Mouse (Mus musculus) embryonic facial prominence, embryonic 14.5 days (tissue): ENCODE data around the gene 1700029I15Rik. TPM values are rescaled to one million over a fixed set of nuclear protein-coding genes. Genes with fewer than 3 reads are reported as not detected.

Experiments used
- ATAC-seq: fragments of 200-750 bp; cut with Nextera tagmentation; 2 replicates; pipeline ENCODE4 v1.8.0; 2017; ENCODE audit warnings: low read depth, moderate number of reproducible peaks, moderate TSS enrichment
- DNase-seq: peaks from one replicate; pipeline ENCODE4 v3.0.0-alpha.2; 2015; ENCODE audit warnings: low spot score
- H3K27ac ChIP-seq: fragments of 300-500 bp; sonication (generic); replicated peaks from 2 replicates; pipeline ENCODE4 v1.5.1; 2014; ENCODE audit warnings: low read depth, mild to moderate bottlenecking, low read length, moderate library complexity
- H3K27me3 ChIP-seq: fragments of 300-500 bp; sonication (generic); replicated peaks from 2 replicates; pipeline ENCODE4 v1.6.1; 2014; ENCODE audit warnings: low read length; ENCODE audit not compliant: control insufficient read depth, insufficient read depth
- H3K36me3 ChIP-seq: fragments of 300-500 bp; sonication (generic); 2 replicates; pipeline ENCODE4 v1.6.1; 2014; ENCODE audit warnings: low read length, mixed read lengths; ENCODE audit not compliant: control insufficient read depth, insufficient read depth
- H3K4me1 ChIP-seq: fragments of 300-500 bp; sonication (generic); 2 replicates; pipeline ENCODE4 v1.6.1; 2014; ENCODE audit warnings: antibody characterized with exemption, low read length; ENCODE audit not compliant: control insufficient read depth, insufficient read depth
- H3K4me2 ChIP-seq: fragments of 300-500 bp; sonication (generic); 2 replicates; pipeline ENCODE4 v1.6.1; 2014; ENCODE audit warnings: low read depth, mild to moderate bottlenecking, low read length, moderate library complexity, mixed read lengths
- H3K4me3 ChIP-seq: fragments of 300-500 bp; sonication (generic); 2 replicates; pipeline ENCODE4 v1.5.1; 2014; ENCODE audit warnings: low read depth, mild to moderate bottlenecking, low read length
- H3K9ac ChIP-seq: fragments of 300-500 bp; sonication (generic); 2 replicates; pipeline ENCODE4 v1.6.1; 2014; ENCODE audit warnings: low read depth, mild to moderate bottlenecking, low read length, moderate library complexity, mixed read lengths
- H3K9me3 ChIP-seq: fragments of 300-500 bp; sonication (generic); 2 replicates; pipeline ENCODE4 v1.6.1; 2016; ENCODE audit warnings: low read length; ENCODE audit not compliant: control insufficient read depth
- WGBS: fragments of 180-500 bp; shearing (Covaris S2); extraction: QIAGEN DNeasy Blood & Tissue Kit; methylation state at CpG from one replicate; pipeline ENCODE4 v1.1.7; 2014; 5-methylcytosine and 5-hydroxymethylcytosine counted together
- polyA plus RNA-seq: library from polyadenylated mRNA; unstranded; fragments of >200 nt; fragmentation: Nextera tagmentation; extraction: Ambion mirVana; gene quantifications from 2 replicates; pipeline ENCODE4 v1.2.1, GENCODE M21; 2014

Gene 1700029I15Rik
- polyA plus RNA-seq, 1 experiment from 2014 or later, result 2.7 TPM

DNA sequence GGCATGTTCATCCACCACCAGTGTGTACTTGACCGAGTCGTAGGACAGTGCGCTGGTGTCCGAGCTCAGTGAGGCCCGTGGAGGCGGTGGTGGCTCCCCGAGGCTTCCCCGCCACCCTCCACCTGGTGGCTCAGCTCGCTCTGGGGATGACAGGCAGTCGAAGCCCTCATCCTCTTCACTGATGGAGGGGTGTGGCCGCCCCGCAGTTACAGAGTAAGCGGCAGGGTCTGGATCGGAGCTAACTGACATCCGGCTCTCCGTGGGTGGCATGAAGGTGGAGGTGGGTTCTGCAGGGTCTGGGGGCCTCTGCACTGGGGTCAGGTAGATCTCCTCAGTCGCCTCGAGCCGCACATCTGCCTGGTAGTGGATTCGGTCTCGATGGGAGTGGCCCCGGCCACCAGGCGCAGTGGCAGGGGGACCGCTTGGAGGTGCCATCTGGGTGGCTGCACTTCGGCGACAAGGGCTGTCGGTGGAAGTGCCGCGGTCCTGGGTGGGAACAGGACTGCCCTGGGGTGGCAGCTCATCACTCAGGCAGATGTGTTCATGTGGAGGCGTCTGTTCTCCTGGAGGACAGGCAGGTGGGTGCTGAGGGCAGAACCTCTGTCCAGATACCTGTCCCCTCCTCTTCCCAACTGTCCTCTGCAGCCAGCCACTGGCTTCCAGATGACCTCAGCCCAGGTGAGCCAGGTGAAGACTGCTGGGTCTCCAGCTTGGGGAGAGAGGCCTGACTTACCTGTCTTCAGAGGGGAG, 4.7 kb downstream of the 1700029I15Rik start:
- no peak overlapping the region for H3K27ac ChIP-seq
- peaks cover 53% of the 10 kb centered on the region for H3K36me3 ChIP-seq
- no peaks in the 10 kb centered on the region for H3K27me3 ChIP-seq
- ATAC-seq (no peak), DNase-seq (no peak)
- no peak overlapping the region for H3K4me3 ChIP-seq
- H3K4me1 ChIP-seq, result peaks cover 13% of the 10 kb centered on the region; the same call in 1 of the 2 replicates
- H3K4me2 ChIP-seq, result no peak overlapping the region
- no peak overlapping the region for H3K9ac ChIP-seq
- 92% methylated on average over 27 of the region's 30 CpGs for WGBS
- H3K9me3 ChIP-seq, result no peaks in the 10 kb centered on the region

DNA sequence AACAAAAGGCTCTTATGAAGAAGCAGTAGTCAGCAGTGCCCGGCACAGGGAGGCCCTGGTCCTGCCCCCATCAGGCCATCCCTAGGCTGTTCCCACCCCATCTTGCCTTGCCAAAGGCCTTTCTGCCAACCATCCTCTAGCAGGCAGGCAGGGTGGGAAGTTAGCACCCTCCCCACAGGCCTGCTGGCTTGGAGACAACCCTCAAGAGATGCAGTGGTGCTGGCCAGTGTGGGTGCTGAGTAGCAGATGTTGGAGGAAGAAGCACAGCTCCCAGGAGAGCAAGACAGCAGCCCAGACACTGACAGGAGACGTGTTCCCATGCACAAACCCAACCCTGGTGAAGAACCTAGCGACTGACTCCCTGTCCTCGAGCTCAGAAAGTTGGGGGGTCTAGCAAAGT, 5.3 kb downstream of the 1700029I15Rik start:
- no peaks in the 10 kb centered on the region for H3K9me3 ChIP-seq
- H3K27ac ChIP-seq, result no peak overlapping the region
- 71% methylated on average over 4 of the region's 4 CpGs for WGBS
- H3K4me1 ChIP-seq, result peaks cover 20% of the 10 kb centered on the region; the same call in 1 of the 2 replicates
- no peak overlapping the region for H3K4me3 ChIP-seq
- no peak for ATAC-seq
- no peak for DNase-seq
- 0 out of 2 replicates have a peak overlapping the region, but pooled peaks have one; percentile 86 for H3K4me2 ChIP-seq
- no peaks in the 10 kb centered on the region for H3K27me3 ChIP-seq
- peaks cover 47% of the 10 kb centered on the region for H3K36me3 ChIP-seq
- H3K9ac ChIP-seq, result no peak overlapping the region; the same call in 1 of the 2 replicates

DNA sequence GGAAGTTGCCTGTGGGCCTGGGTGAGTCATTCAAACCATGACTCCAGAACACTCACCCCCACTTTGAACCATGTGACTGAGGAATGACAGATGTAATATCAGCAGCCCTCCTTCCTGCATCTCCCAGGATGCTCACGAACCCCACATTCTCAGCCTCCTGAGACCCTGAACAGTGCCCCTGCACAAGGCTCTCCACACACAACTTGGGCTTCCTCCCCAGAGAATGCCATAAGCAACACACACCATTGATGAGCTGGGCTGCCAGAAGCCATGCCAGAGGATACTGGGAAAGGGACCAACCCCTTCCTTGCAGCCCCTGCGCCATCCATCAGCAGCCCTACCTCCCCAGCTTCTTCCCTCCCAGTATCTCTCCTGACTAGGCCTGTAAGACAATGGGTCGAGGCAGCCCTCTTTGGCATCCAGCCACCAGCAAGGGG, 5.8 kb downstream of the 1700029I15Rik start:
- H3K4me2 ChIP-seq, result peak overlapping the region; percentile 86
- ATAC-seq, result no peak
- H3K4me1 ChIP-seq, result peaks cover 20% of the 10 kb centered on the region; the same call in 1 of the 2 replicates
- peaks cover 42% of the 10 kb centered on the region for H3K36me3 ChIP-seq
- no peak for DNase-seq
- H3K27ac ChIP-seq, result no peak overlapping the region
- no peaks in the 10 kb centered on the region for H3K27me3 ChIP-seq
- peak overlapping the region; percentile 76 for H3K9ac ChIP-seq
- no peaks in the 10 kb centered on the region for H3K9me3 ChIP-seq
- WGBS, result 57% methylated on average over 3 of the region's 3 CpGs
- H3K4me3 ChIP-seq, result peak overlapping the region; percentile 73

DNA sequence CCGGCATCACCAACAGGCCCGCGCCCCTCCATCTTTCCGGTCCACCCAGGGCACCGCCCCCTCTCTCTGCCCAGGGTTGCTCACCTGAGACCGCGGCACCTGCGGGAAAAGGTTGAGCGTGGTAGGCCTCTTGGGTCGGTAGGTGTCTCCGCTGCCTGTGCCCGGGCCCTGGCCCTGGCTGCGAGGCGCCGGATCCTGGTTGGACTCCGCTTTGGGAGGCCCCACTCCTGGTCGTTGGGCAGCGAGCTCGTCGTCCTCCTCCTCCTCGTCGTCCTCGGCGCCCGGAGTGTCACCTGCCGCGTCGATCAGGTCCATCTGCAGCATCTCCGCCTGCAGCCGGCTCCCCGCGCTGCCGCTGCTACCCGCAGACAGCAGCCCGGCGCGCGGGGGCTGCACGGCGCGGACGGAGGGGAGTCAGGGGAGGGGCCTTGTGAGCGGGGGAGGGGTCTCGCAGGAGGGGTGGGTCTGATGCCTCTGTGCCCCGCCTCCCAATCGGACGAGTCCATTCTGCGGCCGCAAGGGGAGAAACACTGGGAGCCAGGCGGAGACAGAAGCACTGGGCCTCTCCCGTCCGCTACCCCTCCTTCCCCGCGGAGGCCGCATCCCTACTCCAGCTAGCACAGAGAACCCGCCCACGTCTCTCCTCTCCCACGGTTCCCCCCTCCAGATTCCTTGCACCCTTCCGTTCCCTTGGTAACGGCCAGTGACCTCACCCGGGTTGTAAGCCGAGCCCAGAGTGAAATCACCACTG, 6.7 kb downstream of the 1700029I15Rik start:
- H3K27me3 ChIP-seq, result no peaks in the 10 kb centered on the region
- peak overlapping the region; percentile 76 for H3K9ac ChIP-seq
- H3K36me3 ChIP-seq, result peaks cover 33% of the 10 kb centered on the region
- peaks cover 20% of the 10 kb centered on the region; the same call in 1 of the 2 replicates for H3K4me1 ChIP-seq
- WGBS, result under 1% methylated on average over 37 of the region's 62 CpGs
- peak overlapping the region; percentile 73 for H3K4me3 ChIP-seq
- DNase-seq (peak; percentile 97), ATAC-seq (peak; percentile 93)
- H3K27ac ChIP-seq, result peak overlapping the region; percentile 83
- no peaks in the 10 kb centered on the region for H3K9me3 ChIP-seq
- H3K4me2 ChIP-seq, result peak overlapping the region; percentile 86

DNA sequence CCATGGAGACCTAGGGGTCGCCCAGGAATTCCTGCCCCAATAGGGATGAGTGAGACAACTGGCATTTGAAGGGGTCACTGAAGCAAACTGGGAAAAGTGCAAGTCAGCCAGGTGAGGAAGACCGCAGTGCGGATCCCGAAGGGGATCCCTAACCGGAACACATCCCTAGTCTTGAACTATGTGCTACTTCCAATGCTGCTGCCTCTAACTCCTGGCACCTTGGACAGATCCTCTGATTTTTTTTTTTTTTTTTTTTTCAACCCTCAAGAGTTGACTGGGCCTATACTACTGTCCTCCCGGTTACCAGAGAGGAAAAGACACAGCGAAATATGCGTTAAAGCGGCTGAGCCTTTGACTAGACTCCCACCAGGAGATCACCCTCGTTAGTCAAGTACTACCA, 7.3 kb downstream of the 1700029I15Rik start:
- 4% methylated on average over 10 of the region's 10 CpGs for WGBS
- H3K4me1 ChIP-seq, result peaks cover 20% of the 10 kb centered on the region; the same call in 1 of the 2 replicates
- H3K4me3 ChIP-seq, result peak overlapping the region; percentile 73
- H3K27ac ChIP-seq, result peak overlapping the region; percentile 83; the same call in 1 of the 2 replicates
- H3K9me3 ChIP-seq, result no peaks in the 10 kb centered on the region
- DNase-seq (no peak), ATAC-seq (no peak; the same call in 1 of the 2 replicates)
- peak overlapping the region; percentile 76 for H3K9ac ChIP-seq
- no peaks in the 10 kb centered on the region for H3K27me3 ChIP-seq
- H3K36me3 ChIP-seq, result peaks cover 28% of the 10 kb centered on the region
- peak overlapping the region; percentile 86 for H3K4me2 ChIP-seq

DNA sequence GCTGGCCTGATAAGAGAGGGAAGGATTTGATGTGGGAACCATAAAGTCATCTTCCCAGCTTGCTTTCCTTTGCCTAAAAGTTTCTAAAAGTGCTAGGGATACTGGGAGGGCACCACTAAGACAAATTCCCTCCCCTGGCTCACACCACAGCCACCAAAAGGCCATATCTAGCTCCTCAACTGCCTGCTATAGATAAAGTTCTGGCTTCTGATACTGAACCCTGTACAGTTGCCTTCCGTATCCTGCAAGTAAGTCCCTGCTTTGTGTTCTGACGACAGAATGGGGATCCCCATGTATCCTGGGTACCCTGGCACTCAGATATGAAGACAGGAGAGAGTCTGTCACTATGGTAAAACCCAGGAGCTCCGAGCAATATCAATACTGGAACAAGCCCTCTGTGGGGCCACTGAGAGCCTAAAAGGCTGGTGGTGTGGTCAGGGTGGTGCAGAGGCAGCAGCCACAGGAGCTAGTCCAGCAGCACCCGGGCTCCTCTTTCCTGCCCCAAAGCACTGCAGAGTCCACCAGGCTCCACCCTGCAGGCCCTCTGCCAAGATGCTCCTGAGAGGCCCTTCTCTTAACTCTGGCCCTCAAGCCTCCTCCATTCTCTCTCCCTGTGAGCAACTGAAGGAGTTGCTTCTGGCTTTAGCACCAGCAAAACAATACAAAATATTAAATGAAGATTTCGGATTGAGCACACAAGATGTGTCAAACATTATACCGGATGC, 8.0 kb downstream of the 1700029I15Rik start:
- peaks cover 20% of the 10 kb centered on the region; the same call in 1 of the 2 replicates for H3K4me1 ChIP-seq
- H3K4me3 ChIP-seq, result no peak overlapping the region
- no peaks in the 10 kb centered on the region for H3K9me3 ChIP-seq
- no peak overlapping the region for H3K4me2 ChIP-seq
- DNase-seq (no peak), ATAC-seq (no peak)
- H3K36me3 ChIP-seq, result peaks cover 20% of the 10 kb centered on the region
- H3K27me3 ChIP-seq, result no peaks in the 10 kb centered on the region
- no peak overlapping the region for H3K9ac ChIP-seq
- no peak overlapping the region; the same call in 1 of the 2 replicates for H3K27ac ChIP-seq
- 84% methylated on average over 6 of the region's 6 CpGs for WGBS

DNA sequence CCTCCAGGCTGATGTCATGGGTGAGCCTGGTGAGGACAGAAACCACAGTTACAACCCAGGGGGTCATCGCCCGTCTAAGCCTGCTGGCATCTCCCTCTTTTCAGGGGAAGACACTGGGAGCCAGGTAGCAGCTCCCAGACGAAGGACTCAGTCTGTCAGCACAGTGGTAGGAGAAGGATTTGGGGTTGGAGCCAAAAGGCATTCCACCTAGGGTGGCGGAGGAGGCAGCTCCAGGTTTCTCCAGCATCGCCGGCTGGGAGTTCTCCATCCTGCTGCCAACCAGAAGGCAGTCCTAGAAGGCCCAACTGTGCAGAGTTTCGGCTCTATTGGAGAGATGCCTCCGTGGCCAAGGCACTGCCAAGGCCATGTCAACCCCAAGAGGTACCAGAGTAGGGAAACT, 8.8 kb downstream of the 1700029I15Rik start:
- no peaks in the 10 kb centered on the region for H3K9me3 ChIP-seq
- no peak for ATAC-seq
- DNase-seq, result no peak
- H3K27ac ChIP-seq, result no peak overlapping the region
- peaks cover 20% of the 10 kb centered on the region; the same call in 1 of the 2 replicates for H3K4me1 ChIP-seq
- H3K36me3 ChIP-seq, result peaks cover 13% of the 10 kb centered on the region; the same call in 1 of the 2 replicates
- H3K27me3 ChIP-seq, result no peaks in the 10 kb centered on the region
- H3K9ac ChIP-seq, result no peak overlapping the region
- WGBS, result 85% methylated on average over 8 of the region's 8 CpGs
- H3K4me2 ChIP-seq, result peak overlapping the region; percentile 56
- no peak overlapping the region for H3K4me3 ChIP-seq

DNA sequence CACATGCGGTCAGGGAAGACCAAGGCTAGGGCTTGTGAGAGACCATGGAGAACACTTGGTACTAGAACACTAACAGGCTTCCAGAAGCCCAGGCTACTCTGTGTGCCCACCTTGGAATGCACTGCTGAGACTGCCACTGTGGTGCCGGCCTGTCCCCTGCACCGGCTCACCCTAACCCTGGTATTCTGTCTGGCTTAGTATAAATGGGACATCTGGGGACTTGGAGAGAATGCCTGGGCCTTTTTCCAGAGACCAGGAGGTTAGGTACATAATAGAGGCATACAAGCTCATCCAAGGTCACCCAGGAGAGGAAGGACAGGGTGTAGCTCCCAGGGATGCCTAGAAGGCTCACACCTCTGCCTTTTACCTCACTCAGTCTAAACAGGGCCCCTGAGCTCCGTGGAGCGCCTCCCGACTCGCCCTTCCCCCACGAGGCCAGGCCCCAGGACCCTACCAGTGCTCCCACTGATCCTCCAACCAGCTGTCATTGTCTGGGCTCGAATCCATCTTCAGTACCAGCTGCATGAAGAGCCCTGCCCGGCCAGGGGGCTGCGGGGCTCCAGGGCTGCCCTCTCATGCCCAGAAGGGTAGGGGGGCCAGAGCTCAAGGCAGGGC, 9.5 kb downstream of the 1700029I15Rik start:
- ATAC-seq (no peak), DNase-seq (no peak)
- peak overlapping the region; percentile 64 for H3K9ac ChIP-seq
- no peaks in the 10 kb centered on the region for H3K9me3 ChIP-seq
- peak overlapping the region; percentile 77 for H3K27ac ChIP-seq
- peak overlapping the region; percentile 35 for H3K4me3 ChIP-seq
- peaks cover 20% of the 10 kb centered on the region; the same call in 1 of the 2 replicates for H3K4me1 ChIP-seq
- H3K27me3 ChIP-seq, result no peaks in the 10 kb centered on the region
- H3K4me2 ChIP-seq, result peak overlapping the region; percentile 56
- WGBS, result 28% methylated on average over 11 of the region's 11 CpGs
- H3K36me3 ChIP-seq, result peaks cover 7% of the 10 kb centered on the region; the same call in 1 of the 2 replicates
